Mouse (Mus musculus) limb, embryonic 14.5 days (tissue): ENCODE measurements at regions not wholly inside any gene's neighbourhood (a gene's known extent, or its start where the extent isn't known, plus 50 kb on each side); places are given as distances from the start of the nearest gene placed in this dataset.

Source experiments
- ATAC-seq: fragments of 200-750 bp; cut with Nextera tagmentation; 2 replicates; pipeline ENCODE4 v1.8.0; 2017; ENCODE audit warnings: low read depth, moderate number of reproducible peaks, moderate TSS enrichment; ENCODE audit not compliant: low FRiP score
- DNase-seq: peaks from one replicate; pipeline ENCODE4 v3.0.0-alpha.2; 2015; ENCODE audit warnings: low spot score
- H3K27ac ChIP-seq: fragments of 300-500 bp; sonication (generic); replicated peaks from 2 replicates; pipeline ENCODE4 v1.5.1; 2014; ENCODE audit warnings: low read depth, mild to moderate bottlenecking, low read length, moderate library complexity, mixed read lengths
- H3K27me3 ChIP-seq: fragments of 300-500 bp; sonication (generic); 2 replicates; pipeline ENCODE4 v1.6.1; 2014; ENCODE audit warnings: low read length, mixed read lengths; ENCODE audit not compliant: control insufficient read depth, insufficient read depth
- H3K36me3 ChIP-seq: fragments of 300-500 bp; sonication (generic); 2 replicates; pipeline ENCODE4 v1.6.1; 2014; ENCODE audit warnings: mild to moderate bottlenecking, low read length, moderate library complexity, mixed read lengths; ENCODE audit not compliant: control insufficient read depth, insufficient read depth
- H3K4me1 ChIP-seq: fragments of 300-500 bp; sonication (generic); 2 replicates; pipeline ENCODE4 v1.6.1; 2014; ENCODE audit warnings: antibody characterized with exemption, low read length, mixed read lengths; ENCODE audit not compliant: control insufficient read depth, insufficient read depth
- H3K4me2 ChIP-seq: fragments of 300-500 bp; sonication (generic); replicated peaks from 2 replicates; pipeline ENCODE4 v1.6.1; 2014; ENCODE audit warnings: low read depth, mild to moderate bottlenecking, low read length, moderate library complexity; ENCODE audit not compliant: severe bottlenecking
- H3K4me3 ChIP-seq: fragments of 300-500 bp; sonication (generic); replicated peaks from 2 replicates; pipeline ENCODE4 v1.5.1; 2014; ENCODE audit warnings: low read length
- H3K9ac ChIP-seq: fragments of 300-500 bp; sonication (generic); 2 replicates; pipeline ENCODE4 v1.6.1; 2014; ENCODE audit warnings: mild to moderate bottlenecking, low read depth, low read length, moderate library complexity; ENCODE audit not compliant: severe bottlenecking
- H3K9me3 ChIP-seq: fragments of 300-500 bp; sonication (generic); 2 replicates; pipeline ENCODE4 v1.6.1; 2016; ENCODE audit warnings: low read length; ENCODE audit not compliant: control insufficient read depth
- POLR2A ChIP-seq: fragments of 200-500 bp; IDR thresholded peaks from 2 replicates; pipeline ENCODE4 v1.8.0; 2012; ENCODE audit warnings: inconsistent platforms, mild to moderate bottlenecking, moderate library complexity, borderline replicate concordance; ENCODE audit not compliant: insufficient read depth, insufficient read length; ENCODE audit errors: extremely low read depth
- WGBS: fragments of 180-500 bp; shearing (Covaris S2); extraction: QIAGEN DNeasy Blood & Tissue Kit; methylation state at CpG from one replicate; pipeline ENCODE4 v1.1.7; 2014; 5-methylcytosine and 5-hydroxymethylcytosine counted together

- H3K4me1 ChIP-seq = no peaks in the 10 kb centered on the region
- no peaks in the 10 kb centered on the region for H3K36me3 ChIP-seq
- ATAC-seq (no peak), DNase-seq (no peak)
- H3K4me3 ChIP-seq = no peak overlapping the region
- no peak for TF ChIP-seq POLR2A
- H3K9ac ChIP-seq = no peak overlapping the region
- H3K27me3 ChIP-seq = no peaks in the 10 kb centered on the region
- 96% methylated on average over 9 of the region's 9 CpGs for WGBS
- H3K4me2 ChIP-seq = no peak overlapping the region
- no peaks in the 10 kb centered on the region for H3K9me3 ChIP-seq
- H3K27ac ChIP-seq = no peak overlapping the region
Observed at GRCm38 (mm10) chr3:50574388-50574787, 131.0 kb upstream of the Slc7a11 start.

DNA sequence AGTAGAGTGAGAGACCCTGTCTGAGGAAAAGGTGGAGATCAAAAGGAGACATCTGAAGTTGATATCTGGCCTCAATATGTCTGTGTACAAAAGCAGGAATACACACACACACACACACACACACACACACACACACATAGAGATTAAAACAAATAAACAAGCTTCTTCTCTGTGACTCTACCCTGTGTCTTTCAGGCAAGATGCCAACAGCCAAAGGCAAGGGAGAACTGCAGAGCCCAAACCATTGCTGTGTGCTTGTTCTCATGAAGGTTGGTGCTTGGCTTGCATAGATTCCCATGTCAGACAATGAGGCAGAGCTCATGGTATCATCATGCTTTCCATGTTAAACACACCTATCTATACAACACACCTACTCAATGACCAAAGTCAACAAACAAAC lies 126.6 kb upstream of the Slc7a11 start:
- Histone ChIP-seq H3K4me2 (no peak overlapping the region), H3K4me3 (no peak overlapping the region), H3K9ac (no peak overlapping the region), H3K27me3 (no peaks in the 10 kb centered on the region), H3K36me3 (no peaks in the 10 kb centered on the region), H3K27ac (no peak overlapping the region), H3K9me3 (no peaks in the 10 kb centered on the region), H3K4me1 (no peaks in the 10 kb centered on the region)
- no peak for ATAC-seq
- no peak for TF ChIP-seq POLR2A
- DNase-seq = peak; percentile 25

- WGBS = 69% methylated on average over 10 of the region's 10 CpGs
- no peaks in the 10 kb centered on the region for H3K9me3 ChIP-seq
- ATAC-seq = no peak
- H3K36me3 ChIP-seq = no peaks in the 10 kb centered on the region
- H3K4me1 ChIP-seq = no peaks in the 10 kb centered on the region
- no peaks in the 10 kb centered on the region for H3K27me3 ChIP-seq
- H3K4me2 ChIP-seq = no peak overlapping the region
- no peak for TF ChIP-seq POLR2A
- no peak overlapping the region for H3K4me3 ChIP-seq
- peak; percentile 88 for DNase-seq
- H3K9ac ChIP-seq = no peak overlapping the region
- no peak overlapping the region for H3K27ac ChIP-seq
Observed at GRCm38 (mm10) chr3:50569565-50569964, 126.2 kb upstream of the Slc7a11 start.

DNA sequence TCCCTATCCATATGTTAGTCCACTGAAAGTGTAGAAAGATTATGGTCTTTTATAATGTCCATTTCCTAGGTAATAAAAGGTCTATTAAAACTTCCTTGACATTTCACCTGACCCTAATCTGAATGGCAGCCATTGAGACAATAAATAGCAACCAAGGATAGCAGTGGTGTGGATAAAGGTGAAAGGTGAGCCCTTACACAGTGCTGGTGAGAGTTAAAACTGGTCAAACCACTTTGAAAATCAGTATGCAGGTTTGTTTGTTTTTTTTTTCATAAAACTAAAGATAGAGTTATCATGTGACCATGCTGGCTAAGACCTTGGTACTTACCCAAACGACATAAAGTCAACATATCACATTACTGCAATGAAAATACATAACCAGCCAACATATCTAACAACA lies 110.7 kb upstream of the Slc7a11 start:
- Histone ChIP-seq H3K9ac (no peak overlapping the region), H3K27me3 (no peaks in the 10 kb centered on the region), H3K36me3 (no peaks in the 10 kb centered on the region), H3K9me3 (no peaks in the 10 kb centered on the region), H3K4me2 (no peak overlapping the region), H3K27ac (no peak overlapping the region), H3K4me1 (no peaks in the 10 kb centered on the region), H3K4me3 (no peak overlapping the region)
- TF ChIP-seq POLR2A = no peak
- WGBS = 55% methylated on average over 1 of the region's 1 CpGs
- ATAC-seq (no peak), DNase-seq (no peak)

GRCm38 (mm10) chr3:50548568-50548967 lies 105.2 kb upstream of the Slc7a11 start:
- no peak for ATAC-seq
- H3K27ac ChIP-seq = no peak overlapping the region
- H3K4me1 ChIP-seq = no peaks in the 10 kb centered on the region
- H3K9me3 ChIP-seq = no peaks in the 10 kb centered on the region
- 83% methylated on average over 4 of the region's 4 CpGs for WGBS
- no peak overlapping the region for H3K4me2 ChIP-seq
- H3K4me3 ChIP-seq = no peak overlapping the region
- H3K36me3 ChIP-seq = no peaks in the 10 kb centered on the region
- TF ChIP-seq POLR2A = no peak
- no peak for DNase-seq
- H3K9ac ChIP-seq = no peak overlapping the region
- no peaks in the 10 kb centered on the region for H3K27me3 ChIP-seq

- ATAC-seq (no peak), DNase-seq (no peak)
- WGBS = 36% methylated on average over 2 of the region's 2 CpGs
- H3K9me3 ChIP-seq = 0 out of 2 replicates have a peak, but pooled peaks cover 4% of the 10 kb centered on the region
- H3K27ac ChIP-seq = no peak overlapping the region
- H3K4me2 ChIP-seq = no peak overlapping the region
- H3K9ac ChIP-seq = no peak overlapping the region
- TF ChIP-seq POLR2A = no peak
- H3K27me3 ChIP-seq = no peaks in the 10 kb centered on the region
- H3K4me3 ChIP-seq = no peak overlapping the region
- H3K36me3 ChIP-seq = no peaks in the 10 kb centered on the region
- H3K4me1 ChIP-seq = no peaks in the 10 kb centered on the region
Observed at GRCm38 (mm10) chr3:50530654-50531053, 87.2 kb upstream of the Slc7a11 start.
